Mouse (Mus musculus): ENCODE data around the gene Bckdha. TPM values are rescaled to one million over a fixed set of nuclear protein-coding genes. Genes with fewer than 3 reads are reported as not detected.

The Bckdha gene
- polyA plus RNA-seq, 2 experiments from 2014 or later, result 16.6 to 27.7 TPM

DNA sequence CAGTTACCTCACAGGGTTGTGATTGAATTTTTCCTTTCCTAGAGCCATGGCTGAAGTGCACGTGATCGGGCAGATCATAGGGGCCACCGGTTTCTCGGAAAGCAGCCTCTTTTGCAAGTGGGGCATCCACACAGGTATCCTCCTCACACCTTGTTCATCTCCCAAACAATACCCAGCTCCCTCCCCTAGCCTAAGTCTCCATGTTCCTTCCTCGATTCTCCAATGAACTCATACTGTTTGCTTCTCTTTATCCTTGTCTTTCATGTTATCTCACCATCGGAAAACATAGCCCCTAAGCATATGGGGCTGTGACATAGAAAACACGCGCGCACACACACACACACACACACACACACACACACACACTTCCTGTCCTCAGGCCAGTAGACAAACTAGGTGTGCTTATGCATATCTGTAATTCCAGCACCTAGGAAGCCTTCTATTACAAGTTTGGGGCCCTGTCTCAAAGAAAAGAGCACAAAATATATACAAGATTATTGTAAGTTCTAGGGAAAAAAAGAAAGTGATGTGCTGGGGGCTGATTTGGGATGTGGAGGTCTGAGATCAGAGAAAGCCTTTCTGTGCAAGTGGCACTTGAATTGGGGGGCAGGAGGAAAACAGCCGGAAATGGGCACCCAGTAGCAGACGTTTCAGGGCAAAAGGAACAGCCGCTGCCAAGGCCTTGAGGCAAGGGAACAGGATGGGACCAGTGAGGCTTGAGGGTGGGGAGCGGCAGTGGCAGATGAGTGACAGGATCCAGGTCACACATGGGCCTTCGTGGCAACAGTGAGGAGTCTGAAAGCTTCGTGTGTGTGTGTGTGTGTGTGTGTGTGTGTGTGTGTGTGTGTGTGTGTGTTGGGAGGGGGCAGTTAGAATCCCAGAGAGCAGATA, 22.8 kb upstream of the Bckdha start:
- no peak for ATAC-seq

DNA sequence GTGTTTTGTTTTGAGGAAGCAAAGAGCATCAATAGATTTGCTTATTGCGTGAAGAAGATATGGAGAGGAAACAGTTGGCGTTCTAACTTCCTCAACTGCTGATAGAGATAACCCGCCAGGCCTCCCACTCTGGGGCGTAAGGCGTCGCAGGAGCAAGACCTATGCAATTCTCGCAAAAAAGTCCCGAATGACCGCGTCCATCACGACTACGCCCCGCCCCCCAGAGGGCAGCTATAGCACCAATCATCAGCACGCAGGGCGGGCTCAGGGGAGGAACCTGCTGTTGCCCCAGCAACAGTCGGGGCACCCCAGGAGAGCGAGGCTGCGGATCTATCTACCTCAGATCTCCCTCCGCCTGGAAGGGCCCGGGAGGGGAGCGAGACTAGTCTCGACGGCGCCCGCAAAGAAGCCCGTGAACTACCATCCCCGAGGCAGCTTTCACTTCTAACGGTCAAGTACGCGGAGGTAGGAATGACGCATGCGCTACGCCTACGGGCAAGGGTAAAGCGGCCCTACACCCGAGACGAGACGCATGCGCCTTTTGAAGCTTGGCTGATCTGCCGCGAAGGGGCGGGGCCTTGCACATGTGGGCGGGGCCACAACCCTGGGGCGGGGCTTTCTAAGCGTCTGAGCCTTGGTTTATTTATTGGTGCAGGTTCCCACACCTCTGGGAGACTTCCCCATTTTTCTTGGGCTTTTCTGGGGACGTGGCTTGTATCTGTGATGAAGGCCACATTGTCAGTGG, 21.9 kb upstream of the Bckdha start, which contains the start of gene B9d2:
TSS of gene B9d2 (plus strand) at position 267 of the 745 bp plus-strand sequence.
- peak; percentile 83 for ATAC-seq

DNA sequence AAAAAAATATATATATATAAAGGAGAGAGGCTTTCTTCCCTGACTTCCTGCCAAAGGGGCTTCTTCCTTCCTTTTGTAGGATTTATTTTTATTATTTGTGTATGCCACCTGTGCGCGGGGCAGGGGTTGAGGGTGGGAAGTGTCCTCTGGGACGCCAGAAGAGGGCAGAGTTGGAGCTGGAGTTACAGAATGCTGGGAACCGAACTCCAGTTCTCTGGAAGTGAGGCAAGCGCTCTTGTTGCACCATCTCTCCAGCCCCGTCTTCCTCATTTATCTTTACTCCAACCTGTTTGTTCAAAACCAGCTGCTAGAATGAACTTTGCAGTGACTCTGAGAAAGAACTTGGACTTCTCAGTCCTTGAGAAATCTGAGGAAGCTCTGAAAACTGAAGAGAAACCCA, 21.2 kb upstream of the Bckdha start:
- no peak for ATAC-seq

DNA sequence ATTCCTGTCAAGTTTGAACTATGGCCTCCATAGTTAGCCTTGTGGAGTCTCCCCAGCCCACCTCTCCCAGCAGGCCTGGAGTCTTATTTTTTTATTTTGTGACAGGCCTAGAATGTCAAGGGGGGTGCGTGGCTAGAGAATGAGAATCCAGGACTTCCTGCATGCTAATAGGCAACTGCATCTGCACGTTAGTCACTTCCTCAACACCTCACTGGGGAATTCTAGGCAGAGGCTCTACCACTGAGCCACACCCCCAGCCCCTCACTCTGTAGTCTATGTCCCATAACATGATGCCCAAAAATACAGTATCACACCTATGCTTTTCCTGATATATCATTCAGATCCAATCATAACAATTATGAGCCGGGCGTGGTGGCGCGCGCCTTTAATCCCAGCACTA, 18.2 kb upstream of the Bckdha start:
- ATAC-seq, result no peak

DNA sequence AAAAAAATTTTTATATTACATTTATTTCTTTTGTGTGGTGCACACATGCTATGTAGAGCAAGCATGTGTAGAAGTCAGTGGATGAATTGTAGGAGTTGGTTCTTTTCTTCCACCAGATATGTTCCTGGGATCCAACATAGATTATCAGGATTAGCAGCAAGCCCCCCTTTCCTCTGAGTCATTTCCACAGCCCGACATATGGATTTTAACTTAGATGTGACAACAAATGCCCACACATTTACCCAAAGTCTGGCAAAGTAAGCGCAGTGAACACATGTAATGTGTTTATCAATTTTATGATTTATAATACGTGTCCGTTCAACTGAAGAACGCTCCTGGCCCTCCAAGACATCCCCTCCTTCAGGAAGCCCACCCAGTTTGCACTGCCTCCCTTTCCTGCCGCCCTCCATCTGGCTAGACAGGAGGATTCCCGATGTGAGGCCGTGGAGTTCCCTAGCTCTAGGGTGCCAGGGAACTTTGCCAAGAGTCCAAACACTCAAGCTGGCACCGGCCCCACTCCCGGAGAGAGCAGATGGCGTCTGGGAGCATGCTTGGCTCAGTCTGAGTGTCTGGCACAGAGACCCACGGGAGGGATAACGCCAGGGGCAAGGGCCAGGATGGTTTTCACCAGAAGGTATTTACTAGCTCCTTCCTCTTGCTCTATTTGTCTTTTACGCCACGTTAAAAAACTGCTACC, 17.5 kb upstream of the Bckdha start:
- no peak for ATAC-seq

DNA sequence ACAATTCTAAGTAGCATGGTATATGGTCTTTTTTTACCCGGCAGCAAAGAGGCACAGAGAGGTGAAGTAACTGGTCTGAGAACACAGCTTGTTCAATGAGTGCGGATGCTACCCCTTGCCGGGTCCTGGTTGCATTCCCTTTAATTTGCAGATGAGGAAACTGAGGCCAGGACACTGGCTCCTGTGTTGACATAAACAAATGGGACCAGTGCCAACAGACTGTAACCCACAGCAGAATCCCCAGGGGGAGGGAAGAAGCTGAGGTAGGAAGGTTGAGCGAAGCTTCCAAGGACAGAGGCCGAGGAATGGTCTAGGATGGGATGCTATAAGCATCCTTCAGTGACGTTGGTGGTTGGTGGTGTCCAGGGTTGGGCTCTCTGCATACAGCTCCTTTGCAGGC, 16.6 kb upstream of the Bckdha start:
- ATAC-seq, result no peak

DNA sequence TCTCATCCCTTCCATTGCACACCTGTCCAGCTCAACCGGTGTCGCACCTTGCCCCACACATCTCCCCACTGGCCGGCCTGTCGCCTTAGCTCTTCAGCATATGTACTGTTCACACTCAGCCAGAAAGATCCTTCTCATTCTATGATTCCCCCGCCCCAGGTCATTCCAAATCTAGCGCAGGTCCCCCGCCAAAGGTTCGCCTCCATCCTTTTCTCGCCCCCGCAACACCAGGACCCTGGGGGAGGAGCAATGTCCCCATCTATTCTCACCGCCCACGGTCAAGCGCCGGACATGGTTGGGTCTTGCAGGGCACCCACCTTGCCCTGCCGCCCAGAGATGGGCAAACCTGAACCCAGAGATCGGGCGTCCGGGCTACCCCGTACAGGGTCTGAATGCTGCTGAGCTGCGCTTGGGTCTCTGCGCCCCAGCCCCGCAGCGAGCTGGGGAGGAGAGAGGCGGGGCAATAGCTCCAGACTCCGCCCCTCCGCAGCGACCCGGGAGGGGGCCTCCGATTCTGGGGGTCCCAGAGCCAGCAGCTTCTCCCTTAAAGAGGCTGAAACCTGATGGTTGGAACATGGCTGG, 16.0 kb upstream of the Bckdha start, which contains the start of gene Tmem91:
TSS of gene Tmem91 (minus strand) at position 448 of the 582 bp plus-strand sequence.
- no peak for ATAC-seq

DNA sequence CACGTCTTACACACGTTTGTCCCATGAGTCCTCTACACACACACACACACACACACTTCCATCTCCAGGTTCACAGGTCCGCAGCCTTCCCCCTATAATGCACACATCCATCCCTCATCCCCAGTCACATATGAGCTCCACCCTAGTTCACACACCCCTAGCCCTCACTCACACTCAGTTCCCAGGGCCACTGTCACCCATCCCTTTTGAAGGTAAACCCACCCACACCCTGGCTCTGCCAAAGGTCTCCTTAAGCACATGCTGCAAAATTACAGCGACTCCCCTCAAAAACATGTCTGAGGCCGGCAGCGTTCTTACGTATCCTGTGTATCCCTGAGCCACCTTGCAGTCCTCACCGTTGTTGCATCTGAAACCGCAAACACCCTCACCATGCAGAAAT, 15.5 kb upstream of the Bckdha start:
- ATAC-seq, result no peak

DNA sequence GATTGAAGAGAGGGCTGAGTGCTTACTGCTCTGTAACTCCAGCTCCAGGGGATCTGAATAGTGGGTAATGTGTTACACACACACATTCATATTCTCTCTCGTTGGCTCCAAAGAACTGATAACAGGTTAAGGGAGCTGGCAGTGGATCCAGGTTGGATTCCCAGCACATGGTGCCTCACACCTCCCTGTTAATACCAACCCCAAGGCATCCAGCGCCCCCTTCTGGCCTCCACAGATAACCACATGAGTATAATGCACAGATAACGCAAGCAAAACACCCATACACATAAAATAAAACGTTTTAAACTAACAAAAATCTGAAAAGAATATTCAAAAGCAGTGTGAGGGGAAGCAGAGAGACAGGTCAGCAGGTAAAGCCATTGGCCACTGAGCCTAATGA, 13.7 kb upstream of the Bckdha start:
- ATAC-seq, result no peak

DNA sequence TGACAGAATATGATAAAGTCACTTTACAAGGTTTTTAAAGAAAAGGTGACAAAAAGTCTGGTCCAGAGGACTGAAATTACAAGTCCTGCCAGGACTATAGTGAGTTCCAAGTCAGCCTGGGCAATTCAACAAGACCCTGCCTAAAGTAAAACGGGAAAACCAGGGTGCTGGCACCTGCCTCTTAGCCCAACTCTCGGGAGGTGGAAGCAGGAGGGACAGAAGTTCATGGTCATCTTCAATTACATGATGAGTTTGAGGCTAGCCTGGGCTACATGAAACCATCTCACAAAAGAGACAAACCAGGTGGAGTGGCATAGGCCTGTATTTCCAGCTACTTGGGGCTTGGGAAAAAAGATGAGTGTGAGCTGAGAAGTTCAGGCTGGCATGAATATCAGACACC, 12.9 kb upstream of the Bckdha start:
- no peak for ATAC-seq

DNA sequence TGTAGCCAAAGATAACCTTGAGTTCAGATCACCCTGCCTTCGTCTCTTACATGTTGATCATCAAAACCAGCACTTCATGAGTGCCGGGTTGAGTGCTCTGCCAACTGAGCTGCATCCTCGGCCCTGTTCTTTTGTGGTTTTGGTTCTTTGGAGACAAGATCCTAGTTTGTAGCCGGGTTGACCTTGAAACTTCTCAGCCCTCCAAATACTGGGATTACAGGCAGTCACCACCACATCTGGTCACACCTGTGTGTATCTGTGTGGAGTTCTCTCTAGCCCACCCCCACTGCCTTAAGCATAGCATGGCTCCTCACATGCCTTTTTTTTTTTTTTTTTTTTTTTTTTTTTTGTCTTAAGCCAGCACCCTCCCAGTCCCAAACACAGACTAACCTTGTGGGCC, 11.3 kb upstream of the Bckdha start:
- no peak for ATAC-seq

DNA sequence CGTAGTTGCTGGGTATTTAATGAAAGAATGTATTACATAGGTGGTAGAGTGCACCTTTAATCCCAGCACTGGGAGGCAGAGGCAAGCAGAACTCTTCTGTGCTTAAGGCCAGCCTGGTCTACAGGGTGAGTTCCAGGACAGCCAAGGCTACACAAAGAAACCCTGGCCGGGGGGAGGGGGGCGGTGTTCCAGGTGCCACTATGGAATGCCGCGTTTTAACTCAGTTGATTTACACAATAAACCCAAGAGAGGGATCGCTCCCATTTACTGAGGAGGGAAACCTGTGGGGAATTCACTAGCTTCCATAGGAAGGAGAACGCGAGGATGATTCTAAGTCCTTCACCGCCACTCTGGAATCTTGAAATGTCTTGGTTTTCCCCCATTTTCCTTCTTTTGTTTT, 10.8 kb upstream of the Bckdha start:
- no peak for ATAC-seq

DNA sequence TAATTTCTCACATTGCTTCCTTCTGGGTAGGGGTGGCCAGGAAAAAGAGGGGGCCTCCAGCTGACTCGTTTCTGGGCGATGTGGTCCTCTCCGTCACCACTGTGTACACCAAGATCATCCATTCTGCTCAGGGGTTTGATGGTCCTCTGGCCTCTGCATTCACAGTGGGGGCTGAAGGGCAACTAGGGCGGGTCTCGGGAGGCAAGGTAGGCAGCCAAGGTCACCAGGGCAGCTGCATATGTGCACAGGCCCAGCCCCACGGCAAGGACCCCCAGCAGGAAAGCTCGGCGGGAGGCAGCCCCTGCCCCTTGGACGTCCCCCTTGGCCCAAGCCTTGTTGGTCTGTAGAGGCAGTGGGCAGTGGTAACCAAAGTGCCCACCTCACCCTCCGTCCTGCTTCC, 10.4 kb upstream of the Bckdha start:
- no peak for ATAC-seq

DNA sequence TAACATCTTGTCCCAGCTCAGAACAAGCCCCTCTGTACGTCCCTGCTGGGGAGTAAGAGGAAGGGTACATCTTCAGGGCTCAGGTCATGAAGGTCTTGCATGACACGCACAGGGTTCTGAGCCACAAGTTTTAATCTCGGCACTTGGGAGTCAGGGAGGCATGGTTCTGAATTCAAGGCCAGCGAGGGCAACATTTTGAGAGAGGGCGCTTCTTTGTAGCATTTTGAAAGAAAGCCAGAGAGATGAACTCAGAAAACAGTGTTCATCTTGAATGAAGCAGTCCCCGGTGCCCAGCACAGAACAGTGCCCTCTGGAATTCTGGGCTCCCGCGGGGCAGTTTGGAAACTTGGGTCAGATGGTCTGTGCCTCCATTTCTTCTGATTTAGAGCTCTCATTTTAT, 7.6 kb upstream of the Bckdha start:
- no peak for ATAC-seq

DNA sequence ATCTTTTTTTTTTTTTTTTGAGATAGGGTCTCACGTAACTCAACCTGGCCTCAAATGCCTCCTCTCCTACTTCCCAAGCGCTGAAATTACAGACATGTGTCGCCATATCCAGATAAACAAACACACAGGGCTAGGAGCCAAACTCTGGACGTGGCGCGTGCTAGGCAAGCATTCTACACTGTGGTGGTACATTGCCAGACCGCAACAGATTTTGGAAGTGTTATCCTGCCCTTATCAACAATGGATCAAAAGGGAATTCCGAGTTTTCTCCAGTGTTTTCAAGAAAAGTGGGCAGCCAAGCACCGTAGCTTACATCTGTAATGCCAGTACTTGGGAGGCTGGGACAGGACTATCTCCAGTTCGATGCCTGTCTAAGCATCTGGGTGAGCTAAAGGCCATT, 996 bp downstream of the Bckdha start:
- no peak for ATAC-seq

DNA sequence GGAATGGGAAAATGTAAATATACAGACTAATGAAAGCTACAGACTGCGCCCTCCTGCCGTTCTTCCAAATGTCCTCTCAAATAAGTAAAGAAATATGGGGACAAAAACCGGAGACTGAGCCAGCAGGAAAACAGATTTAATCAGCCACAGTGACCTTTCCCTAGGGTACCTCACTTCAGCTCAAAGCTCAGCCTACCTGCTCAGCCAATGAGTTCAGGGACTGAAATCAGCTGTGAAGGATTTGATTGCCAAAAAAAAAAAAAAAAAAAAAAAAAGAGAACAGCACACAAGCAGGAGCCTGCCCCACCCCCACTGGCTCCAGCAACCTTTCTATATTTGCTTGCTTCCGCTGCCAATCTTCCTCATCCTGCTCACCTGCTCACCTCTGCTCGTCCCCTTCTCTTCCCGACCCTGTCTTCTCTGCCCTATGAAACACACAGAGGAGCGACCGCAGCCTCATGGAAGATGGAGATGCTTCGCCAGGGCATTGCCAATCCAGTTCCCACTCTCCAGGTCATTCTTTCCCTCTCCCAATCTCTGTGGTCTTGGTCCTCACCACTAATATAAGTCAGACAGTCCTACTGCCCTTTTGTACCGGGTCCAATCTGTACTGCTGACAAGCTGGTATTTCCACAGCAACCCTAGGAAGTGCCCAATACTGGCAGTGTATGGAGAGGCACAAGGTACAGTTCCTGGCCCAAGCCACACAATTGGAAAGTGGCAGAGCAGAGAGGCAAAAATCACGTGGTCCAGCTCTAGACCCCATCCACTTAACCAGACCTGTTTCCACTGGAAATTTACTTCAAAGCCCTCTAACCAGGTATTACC, 3.0 kb downstream of the Bckdha start:
- no peak for ATAC-seq

DNA sequence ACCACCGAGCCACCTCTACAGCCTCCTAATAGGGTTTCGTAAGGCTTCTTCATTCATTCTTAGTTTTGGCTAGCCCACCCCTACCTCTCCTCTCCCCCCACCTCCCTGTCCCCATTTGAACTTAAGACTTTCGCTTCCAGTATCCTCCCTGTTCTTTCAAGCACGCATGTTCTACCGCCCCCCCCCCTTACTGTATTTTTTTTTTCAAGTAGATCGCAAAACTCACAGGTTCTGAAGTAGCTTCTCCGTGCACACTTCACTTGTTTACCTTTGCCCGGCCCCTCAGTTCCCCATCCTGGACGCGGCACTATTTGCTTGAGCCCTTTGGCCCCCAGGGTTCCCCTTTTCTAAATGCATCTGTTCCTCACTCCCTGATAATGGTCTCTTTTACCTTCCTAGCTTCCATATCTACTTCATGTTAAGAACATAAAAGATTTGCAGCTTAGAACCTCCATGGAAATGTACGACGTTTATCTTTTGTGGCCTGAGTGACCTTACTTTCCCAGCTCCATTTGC, 6.5 kb downstream of the Bckdha start:
- ATAC-seq, result no peak

DNA sequence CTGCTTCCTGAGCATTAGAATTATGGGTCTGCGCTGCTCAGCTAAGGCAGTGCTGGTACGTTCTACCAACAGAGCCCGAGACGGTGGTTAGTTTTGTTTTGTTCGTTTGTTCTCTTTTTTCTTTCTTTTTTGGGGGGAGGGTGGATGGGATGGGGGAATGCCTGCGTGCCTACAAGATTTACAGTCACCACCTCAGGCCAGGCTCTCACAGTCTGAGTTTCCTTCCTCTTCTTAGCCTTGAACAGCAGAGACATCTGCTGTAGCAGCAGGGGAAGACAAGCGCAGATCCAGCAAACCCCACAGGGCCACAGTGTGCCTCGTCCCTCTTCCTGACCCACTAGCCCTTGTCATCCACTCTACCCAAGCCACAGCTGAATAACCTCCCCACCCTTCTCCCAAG, 7.5 kb downstream of the Bckdha start:
- ATAC-seq, result no peak

DNA sequence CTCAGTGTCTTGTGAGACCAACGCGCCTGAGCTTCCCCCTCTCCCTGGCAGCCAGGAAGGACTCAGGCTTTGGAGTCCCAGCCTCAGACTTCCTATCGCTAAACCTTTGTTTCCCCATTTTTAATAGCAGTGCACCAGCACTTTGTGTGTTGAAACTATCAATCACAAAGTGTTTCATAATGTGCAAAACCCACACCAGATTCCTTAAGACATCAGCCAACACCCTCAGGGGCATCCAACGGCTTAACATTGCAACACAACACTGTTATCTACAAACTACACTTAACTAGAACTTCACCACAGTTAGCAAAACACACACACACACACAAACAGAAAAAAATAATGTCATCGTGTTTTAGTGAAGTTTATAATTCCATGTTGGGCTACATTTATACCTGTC, 8.9 kb downstream of the Bckdha start:
- ATAC-seq, result no peak

DNA sequence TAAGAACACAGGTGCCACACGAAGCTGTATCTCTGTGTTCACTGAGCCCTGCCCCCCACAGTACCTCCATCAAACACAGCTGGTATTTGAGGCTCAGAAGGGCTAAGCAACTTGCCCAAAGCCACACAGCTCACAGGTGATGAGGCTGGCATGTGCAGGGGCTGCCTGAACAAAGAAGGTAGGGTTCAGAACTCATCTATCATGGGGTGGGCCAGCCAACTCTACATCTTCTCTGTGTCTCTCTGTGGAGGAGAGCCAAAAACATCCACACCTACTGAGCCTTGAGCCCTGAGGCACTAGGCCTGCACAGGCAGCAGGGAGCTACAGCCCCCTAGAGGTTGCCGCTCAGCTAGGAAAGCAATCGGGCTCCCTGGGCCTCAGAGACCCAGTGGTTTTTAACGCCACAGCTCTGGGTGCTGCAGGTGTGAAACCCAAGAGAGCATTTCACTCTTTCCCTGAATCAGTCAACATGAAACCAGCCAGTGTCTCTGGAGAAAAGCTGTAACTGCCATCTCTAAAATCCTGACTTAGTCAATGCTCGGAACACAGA, 11.1 kb downstream of the Bckdha start:
- peak; percentile 53 for ATAC-seq

DNA sequence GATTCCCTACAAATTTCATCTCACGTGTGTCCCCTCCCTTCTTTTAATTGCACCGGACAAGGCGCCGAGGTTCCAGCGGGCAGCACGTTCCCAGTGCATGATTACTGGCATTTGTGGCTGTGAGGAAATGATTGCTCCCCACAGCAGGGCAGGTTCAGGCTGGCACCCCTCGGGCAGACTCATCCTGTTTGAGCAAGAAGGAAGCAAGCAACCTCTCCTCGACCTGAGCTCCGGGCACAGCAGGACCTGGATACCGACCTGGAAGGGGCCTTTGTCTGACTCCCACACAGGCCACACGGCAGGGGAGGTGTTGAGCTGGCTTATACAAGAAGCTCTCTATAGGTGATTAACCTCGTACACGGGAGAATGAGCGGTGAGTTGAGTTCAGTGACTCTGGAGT, 13.7 kb downstream of the Bckdha start:
- no peak for ATAC-seq
